Mouse (Mus musculus) bone marrow, adult 2 months (tissue): ENCODE results near the gene Ythdc1.

ENCODE experiments used
- CTCF ChIP-seq: fragments of 200-500 bp; IDR thresholded peaks from 2 replicates; pipeline ENCODE4 v1.5.1; 2011; ENCODE audit warnings: low read length, control low read depth; ENCODE audit not compliant: control insufficient read depth, insufficient read depth
- POLR2A ChIP-seq: fragments of 200-500 bp; IDR thresholded peaks from 2 replicates; pipeline ENCODE4 v1.6.1; 2011; ENCODE audit warnings: low read depth, mild to moderate bottlenecking, control low read depth, low read length, borderline replicate concordance; ENCODE audit not compliant: control insufficient read depth

- TF ChIP-seq POLR2A (no peak), CTCF (no peak)
These were observed 21.0 kb upstream of the Ythdc1 start for GRCm38 (mm10) chr5:86783059-86783458.
